Comparison of ENCODE assay signal across 7 mouse cellular contexts in the genomic region with DNA sequence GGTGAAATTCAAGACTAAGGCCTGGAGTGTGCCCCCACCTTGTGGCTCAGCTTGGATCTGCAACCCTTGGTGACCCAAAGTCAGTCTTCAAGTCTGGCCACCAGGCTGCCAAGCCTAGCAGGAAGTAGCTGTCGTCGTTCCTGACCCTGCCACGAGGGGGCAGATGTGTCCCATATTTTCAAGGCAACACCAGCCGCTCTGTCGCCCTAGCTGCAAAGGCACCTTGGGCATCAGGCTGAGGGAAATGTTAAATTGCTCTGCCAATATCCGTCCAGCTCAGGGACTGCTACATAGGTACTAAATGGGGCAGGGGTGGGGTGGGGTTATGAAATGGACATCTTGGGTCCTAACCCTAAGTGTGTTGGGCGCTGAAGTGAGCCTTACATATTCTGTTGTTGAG. TPM values are rescaled to one million over a fixed set of nuclear protein-coding genes. Genes with fewer than 3 reads are reported as not detected.
DNase-seq lines count a peak whose midpoint lies in the region; ATAC-seq lines count a peak whose summit lies in the region.

No protein-coding gene starts in this region.

- peak; percentile 21; the same call in 1 of the 2 replicates for ATAC-seq in intestine, embryonic 14.5 days (replicated peaks; ENCODE audit: low FRiP score, low TSS enrichment, low read depth)
- ATAC-seq in midbrain, embryonic 13.5 days: peak; percentile 71
- peak; percentile 56; the same call in 1 of the 2 replicates for ATAC-seq in stomach, embryonic 14.5 days (ENCODE audit: insufficient number of reproducible peaks, insufficient read depth, low FRiP score, low read depth)

- DNase-seq in adrenal gland, adult (ENCODE audit: inconsistent age in 2 of 2, low spot score in 1 of 2): peak; percentile 78 to 94
- DNase-seq in cerebellum, adult 9-11 months: peak; percentile 93
- peak; percentile 90 to 92 for DNase-seq in frontal cortex, postnatal 25 days (ENCODE audit: low spot score in 2 of 2)
- DNase-seq in intestine, embryonic 14.5 days (ENCODE audit: low spot score): peak; percentile 94
- DNase-seq in left cerebral cortex, adult 9 months (ENCODE audit: low spot score in 2 of 2): peak; percentile 57 to 93

- H3K27me3 ChIP-seq in intestine, embryonic 14.5 days (replicated peaks; ENCODE audit: control insufficient read depth, insufficient read depth, low read length): no peaks in the 10 kb centered on the region
- H3K27me3 ChIP-seq in midbrain, embryonic 13.5 days: no peaks in the 10 kb centered on the region
- no peaks in the 10 kb centered on the region for H3K27me3 ChIP-seq in stomach, embryonic 14.5 days (ENCODE audit: control insufficient read depth, insufficient read depth, low read length)

- H3K36me3 ChIP-seq in intestine, embryonic 14.5 days (ENCODE audit: control insufficient read depth, insufficient read depth, low read length): no peaks in the 10 kb centered on the region
- H3K36me3 ChIP-seq in midbrain, embryonic 13.5 days: no peaks in the 10 kb centered on the region
- no peaks in the 10 kb centered on the region for H3K36me3 ChIP-seq in stomach, embryonic 14.5 days (ENCODE audit: control insufficient read depth, insufficient read depth, low read length)

- no peak overlapping the region for H3K9ac ChIP-seq in intestine, embryonic 14.5 days (ENCODE audit: low read length)
- no peak overlapping the region for H3K9ac ChIP-seq in midbrain, embryonic 13.5 days (replicated peaks)
- no peak overlapping the region for H3K9ac ChIP-seq in stomach, embryonic 14.5 days (replicated peaks; ENCODE audit: low read depth, low read length)

- no peak overlapping the region for H3K27ac ChIP-seq in intestine, embryonic 14.5 days (ENCODE audit: low read depth)
- no peak overlapping the region for H3K27ac ChIP-seq in midbrain, embryonic 13.5 days
- H3K27ac ChIP-seq in stomach, embryonic 14.5 days (ENCODE audit: low read length): no peak overlapping the region

- 17% methylated on average over 7 of the region's 7 CpGs for WGBS in intestine, embryonic 14.5 days
- WGBS in midbrain, embryonic 13.5 days: 14% methylated on average over 7 of the region's 7 CpGs
- WGBS in stomach, embryonic 14.5 days: 16% methylated on average over 7 of the region's 7 CpGs

- H3K4me3 ChIP-seq in intestine, embryonic 14.5 days (ENCODE audit: low read depth, low read length): no peak overlapping the region
- no peak overlapping the region for H3K4me3 ChIP-seq in midbrain, embryonic 13.5 days (replicated peaks)
- H3K4me3 ChIP-seq in stomach, embryonic 14.5 days (ENCODE audit: low read depth, low read length): no peak overlapping the region

- H3K4me1 ChIP-seq in intestine, embryonic 14.5 days (replicated peaks; ENCODE audit: control insufficient read depth, insufficient read depth, low read length): 0 out of 2 replicates have a peak, but pooled peaks cover 6% of the 10 kb centered on the region
- peaks cover 13% of the 10 kb centered on the region for H3K4me1 ChIP-seq in midbrain, embryonic 13.5 days (replicated peaks)
- H3K4me1 ChIP-seq in stomach, embryonic 14.5 days (ENCODE audit: control insufficient read depth, insufficient read depth, low read length): no peaks in the 10 kb centered on the region

- H3K4me2 ChIP-seq in intestine, embryonic 14.5 days (ENCODE audit: low read length): no peak overlapping the region
- H3K4me2 ChIP-seq in midbrain, embryonic 13.5 days (replicated peaks): no peak overlapping the region
- no peak overlapping the region for H3K4me2 ChIP-seq in stomach, embryonic 14.5 days (replicated peaks; ENCODE audit: low read depth, low read length)

- H3K9me3 ChIP-seq in intestine, embryonic 14.5 days (ENCODE audit: control insufficient read depth, low read length): no peaks in the 10 kb centered on the region
- H3K9me3 ChIP-seq in midbrain, embryonic 13.5 days: no peaks in the 10 kb centered on the region
- no peaks in the 10 kb centered on the region for H3K9me3 ChIP-seq in stomach, embryonic 14.5 days (ENCODE audit: control insufficient read depth, low read depth, low read length)

RNA-seq across cellular contexts. Expression of a gene that starts 28.7 kb away (rescaled TPM):
- polyA plus RNA-seq in intestine, embryonic 14.5 days (2014; fragmentation: Nextera tagmentation; extraction: Ambion mirVana): 10.5 and 11.5 TPM in 2 replicates
- 3.3 and 5.5 TPM in 2 replicates for polyA plus RNA-seq in midbrain, embryonic 13.5 days (2015; fragmentation: Nextera tagmentation; extraction: Ambion mirVana)
- 12.0 and 12.2 TPM in 2 replicates for polyA plus RNA-seq in stomach, embryonic 14.5 days (2014; fragmentation: Nextera tagmentation; extraction: Ambion mirVana)

Comparison
In these comparisons a context has a peak if more than half of its experiments do, and no peak if none do; other contexts are left out.
1. ATAC-seq: peak in every context shown above with its lines; median percentile 71 in midbrain, embryonic 13.5 days; 56 in stomach, embryonic 14.5 days; 21 in intestine, embryonic 14.5 days.